Mouse (Mus musculus) spleen, adult 2 months (tissue): ENCODE results near the gene Ugt1a10. TPM values are rescaled to one million over a fixed set of nuclear protein-coding genes. Genes with fewer than 3 reads are reported as not detected.
"Not testable (repeated sequence)": the region's sequence is repeated elsewhere in the genome, so short reads cannot be mapped to it uniquely, and the experiment has no call there.

Source experiments
- DNase-seq, 2 experiments: peaks; one replicate each; pipeline versions ENCODE4 v3.0.0 to v3.0.0-alpha.2; 2012 to 2021; ENCODE audit warnings: low spot score in 2 of 2, low read depth in 1 of 2
- H3K27ac ChIP-seq: fragments of 200-500 bp; 2 replicates; pipeline ENCODE4 v1.5.1; 2012; ENCODE audit warnings: low read length, inconsistent platforms; ENCODE audit not compliant: insufficient read depth
- H3K27me3 ChIP-seq: fragments of 200-500 bp; 2 replicates; pipeline ENCODE4 v1.6.1; 2012; ENCODE audit warnings: mild to moderate bottlenecking, moderate library complexity, low read length, inconsistent platforms; ENCODE audit not compliant: control insufficient read depth, insufficient read depth
- H3K36me3 ChIP-seq: fragments of 200-500 bp; 2 replicates; pipeline ENCODE4 v1.6.1; 2012; ENCODE audit warnings: mild to moderate bottlenecking, low read length, inconsistent platforms; ENCODE audit not compliant: control insufficient read depth, insufficient read depth
- H3K4me1 ChIP-seq: fragments of 200-500 bp; 2 replicates; pipeline ENCODE4 v1.6.1; 2011; ENCODE audit warnings: inconsistent platforms; ENCODE audit not compliant: control insufficient read depth, insufficient read depth, insufficient read length
- H3K4me3 ChIP-seq: fragments of 200-500 bp; 2 replicates; pipeline ENCODE4 v1.5.1; 2011; ENCODE audit warnings: mild to moderate bottlenecking, inconsistent platforms; ENCODE audit not compliant: insufficient read depth, insufficient read length; ENCODE audit errors: extremely low read depth
- CTCF ChIP-seq: fragments of 200-500 bp; IDR thresholded peaks from 2 replicates; pipeline ENCODE4 v1.5.1; 2011; ENCODE audit warnings: mild to moderate bottlenecking, inconsistent platforms; ENCODE audit not compliant: insufficient read depth, insufficient read length, insufficient replicate concordance; ENCODE audit errors: extremely low read depth
- POLR2A ChIP-seq: fragments of 200-500 bp; IDR thresholded peaks from 2 replicates; pipeline ENCODE4 v1.6.1; 2011; ENCODE audit warnings: low read depth, low read length, inconsistent platforms
- WGBS: fragments of 180-500 bp; shearing (Covaris S2); methylation state at CpG from one replicate; pipeline ENCODE4 v1.1.7; 2018; 5-methylcytosine and 5-hydroxymethylcytosine counted together
- polyA plus RNA-seq: library from polyadenylated mRNA; depleted of rRNA; stranded (reverse); fragments of >200 nt; gene quantifications from 2 replicates; pipeline ENCODE4 v1.2.3, GENCODE M21; 2012

The Ugt1a10 gene
- polyA plus RNA-seq, 1 experiment, result not detected

DNA sequence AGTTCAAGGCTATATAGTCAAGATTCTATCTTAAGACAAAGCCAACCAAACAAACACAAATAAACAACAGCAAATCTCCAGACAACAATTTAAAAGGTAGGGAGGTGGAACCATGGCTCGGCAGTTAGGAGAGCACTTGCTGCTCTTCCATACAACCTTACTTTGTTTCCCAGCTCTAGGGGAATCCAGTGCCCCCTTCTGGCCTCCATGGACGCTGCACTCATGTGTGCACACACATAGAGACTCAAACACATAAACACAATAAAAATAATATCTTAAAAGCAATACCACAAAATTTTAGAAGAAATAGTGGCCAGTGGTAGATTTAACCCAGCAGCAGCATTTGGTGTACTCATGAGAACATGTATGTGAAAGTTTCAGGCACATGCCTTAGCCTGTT, 162.0 kb downstream of the Ugt1a10 start:
- Histone ChIP-seq H3K4me1 (no peaks in the 10 kb centered on the region), H3K4me3 (no peak overlapping the region), H3K27ac (no peak overlapping the region), H3K36me3 (no peaks in the 10 kb centered on the region), H3K27me3 (no peaks in the 10 kb centered on the region)
- TF ChIP-seq CTCF, result no peak
- no peak for TF ChIP-seq POLR2A
- WGBS, result 62% methylated on average over 2 of the region's 2 CpGs
- no peak for DNase-seq

DNA sequence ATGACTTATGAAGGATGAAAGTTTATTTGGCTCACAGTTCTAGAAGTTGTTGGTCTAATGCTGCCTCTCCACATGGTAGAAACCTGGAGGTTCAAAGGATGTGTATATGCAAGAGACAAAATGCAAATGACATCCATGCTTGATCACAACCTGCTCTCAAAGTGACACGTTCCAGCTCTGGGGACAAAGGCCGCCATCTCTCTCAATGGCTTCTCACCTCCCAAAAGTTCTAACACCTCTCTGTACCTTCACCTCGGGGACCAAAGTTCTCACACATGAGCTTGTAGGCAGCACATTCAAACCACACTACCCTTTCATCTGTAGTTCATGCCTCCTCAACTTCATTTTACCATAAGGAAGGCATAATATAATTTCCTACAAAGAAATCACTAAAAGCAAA, 162.4 kb downstream of the Ugt1a10 start:
- no peak overlapping the region for H3K27ac ChIP-seq
- no peak for TF ChIP-seq CTCF
- TF ChIP-seq POLR2A, result no peak
- H3K4me1 ChIP-seq, result no peaks in the 10 kb centered on the region
- peak in 1 of 2 experiments; percentile 3 for DNase-seq
- no peaks in the 10 kb centered on the region for H3K27me3 ChIP-seq
- H3K4me3 ChIP-seq, result no peak overlapping the region
- 36% methylated on average over 3 of the region's 3 CpGs for WGBS
- H3K36me3 ChIP-seq, result no peaks in the 10 kb centered on the region

DNA sequence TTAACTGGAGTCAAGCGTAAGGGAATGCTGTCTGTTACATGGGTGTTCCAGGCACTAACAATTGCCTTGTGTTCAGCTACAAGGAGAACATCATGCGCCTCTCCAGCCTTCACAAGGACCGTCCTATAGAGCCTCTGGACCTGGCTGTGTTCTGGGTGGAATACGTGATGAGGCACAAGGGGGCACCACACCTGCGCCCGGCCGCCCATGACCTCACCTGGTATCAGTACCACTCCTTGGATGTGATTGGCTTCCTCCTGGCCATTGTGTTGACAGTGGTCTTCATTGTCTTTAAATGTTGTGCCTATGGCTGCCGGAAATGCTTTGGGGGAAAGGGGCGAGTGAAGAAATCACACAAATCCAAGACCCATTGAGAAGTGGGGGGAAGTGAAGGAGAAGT, 162.9 kb downstream of the Ugt1a10 start:
- no peaks in the 10 kb centered on the region for H3K4me1 ChIP-seq
- H3K27ac ChIP-seq, result no peak overlapping the region
- H3K4me3 ChIP-seq, result no peak overlapping the region
- TF ChIP-seq POLR2A, result no peak
- TF ChIP-seq CTCF, result no peak
- H3K27me3 ChIP-seq, result no peaks in the 10 kb centered on the region
- no peaks in the 10 kb centered on the region for H3K36me3 ChIP-seq
- WGBS, result 74% methylated on average over 9 of the region's 9 CpGs
- no peak for DNase-seq

DNA sequence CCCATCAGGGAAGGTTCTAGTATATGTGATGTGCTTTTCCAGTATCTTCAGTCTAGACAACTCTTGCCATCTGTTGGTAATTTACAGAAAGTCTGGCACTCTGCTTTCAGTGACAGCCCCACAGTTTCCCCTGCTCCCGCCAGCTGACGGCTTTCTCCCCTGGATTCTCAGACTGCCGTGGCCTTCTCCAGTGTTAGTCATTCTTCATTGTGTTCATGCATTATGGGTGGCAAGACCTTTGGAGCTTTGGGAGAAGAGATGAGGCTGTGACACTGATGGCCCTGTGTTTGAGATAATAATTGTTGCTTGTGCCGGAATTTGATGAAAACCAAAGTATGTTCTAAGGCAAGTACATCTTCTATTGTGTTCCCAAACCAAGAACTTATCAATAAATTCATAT, 163.4 kb downstream of the Ugt1a10 start:
- H3K27ac ChIP-seq, result no peak overlapping the region
- no peaks in the 10 kb centered on the region for H3K36me3 ChIP-seq
- 53% methylated on average over 4 of the region's 4 CpGs for WGBS
- no peaks in the 10 kb centered on the region for H3K4me1 ChIP-seq
- TF ChIP-seq POLR2A, result no peak
- no peak for TF ChIP-seq CTCF
- no peak overlapping the region for H3K4me3 ChIP-seq
- no peak for DNase-seq
- H3K27me3 ChIP-seq, result no peaks in the 10 kb centered on the region

DNA sequence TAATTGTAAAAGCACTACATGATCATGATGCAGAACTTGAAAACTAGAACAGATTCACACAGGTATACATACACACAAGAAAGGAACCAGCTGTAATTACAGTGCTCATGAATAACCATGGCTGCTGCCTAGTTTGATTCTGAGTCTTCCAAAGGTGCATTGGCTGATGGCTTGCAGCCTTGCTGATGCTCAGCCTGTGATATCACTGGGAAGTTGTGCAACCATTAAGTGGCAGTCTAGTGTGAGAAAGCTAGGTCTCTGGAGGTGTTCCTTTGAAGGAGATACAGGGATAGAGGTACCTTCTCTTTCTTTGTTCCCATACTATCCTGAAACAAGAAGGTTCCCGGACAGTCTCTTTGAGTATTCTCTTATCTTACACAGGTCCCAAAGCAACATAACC, 163.9 kb downstream of the Ugt1a10 start:
- DNase-seq, result no peak
- no peak overlapping the region for H3K27ac ChIP-seq
- WGBS, result 16% methylated on average over 1 of the region's 1 CpGs
- no peaks in the 10 kb centered on the region for H3K27me3 ChIP-seq
- no peaks in the 10 kb centered on the region for H3K36me3 ChIP-seq
- H3K4me1 ChIP-seq, result no peaks in the 10 kb centered on the region
- no peak for TF ChIP-seq POLR2A
- TF ChIP-seq CTCF, result no peak
- H3K4me3 ChIP-seq, result no peak overlapping the region

DNA sequence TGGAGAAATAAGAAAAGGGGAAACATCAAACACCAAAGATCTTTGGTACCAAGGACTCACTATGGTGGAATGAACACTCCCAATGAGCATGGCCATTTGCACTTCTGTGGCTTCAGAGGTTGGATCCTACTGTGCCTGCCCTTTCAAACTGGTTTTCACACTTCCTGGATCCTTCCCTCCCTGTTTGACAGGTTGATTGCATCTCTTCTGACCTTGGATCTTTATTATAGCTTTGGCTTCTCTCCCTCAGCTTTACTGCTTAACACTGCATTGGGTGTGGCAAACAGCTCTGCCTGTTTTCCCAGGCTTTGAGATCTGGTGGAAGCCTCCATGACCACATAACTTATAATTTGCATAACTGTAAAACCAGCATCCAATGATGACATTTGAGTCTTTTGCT, 165.1 kb downstream of the Ugt1a10 start:
- TF ChIP-seq POLR2A (no peak), CTCF (no peak)
- H3K36me3 ChIP-seq, result no peaks in the 10 kb centered on the region
- no peak overlapping the region for H3K27ac ChIP-seq
- no peak for DNase-seq
- no peaks in the 10 kb centered on the region for H3K4me1 ChIP-seq
- no peaks in the 10 kb centered on the region for H3K27me3 ChIP-seq
- no peak overlapping the region for H3K4me3 ChIP-seq

DNA sequence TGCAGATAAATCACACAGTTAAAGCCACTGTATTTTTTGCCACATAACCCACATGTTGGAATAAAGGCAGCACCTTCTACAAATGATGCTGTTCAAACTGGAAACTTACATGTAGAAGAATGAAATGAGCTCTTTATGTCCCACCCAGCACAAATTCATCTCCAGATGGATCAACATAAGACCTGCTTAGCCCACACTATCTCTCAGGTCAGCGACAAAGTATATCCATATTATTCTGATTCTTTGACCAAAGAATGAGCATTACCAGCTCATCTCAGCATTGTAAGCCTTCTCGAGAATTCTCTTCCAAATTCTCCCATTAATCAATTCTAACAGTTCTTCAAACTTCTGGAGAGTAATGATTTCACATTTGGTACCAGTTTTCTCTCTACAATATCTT, 167.0 kb downstream of the Ugt1a10 start:
- H3K27ac ChIP-seq, result no peak overlapping the region
- 53% methylated on average over 2 of the region's 2 CpGs for WGBS
- no peaks in the 10 kb centered on the region for H3K36me3 ChIP-seq
- H3K4me1 ChIP-seq, result no peaks in the 10 kb centered on the region
- DNase-seq, result no peak
- no peak for TF ChIP-seq POLR2A
- TF ChIP-seq CTCF, result no peak
- no peaks in the 10 kb centered on the region for H3K27me3 ChIP-seq
- H3K4me3 ChIP-seq, result no peak overlapping the region

DNA sequence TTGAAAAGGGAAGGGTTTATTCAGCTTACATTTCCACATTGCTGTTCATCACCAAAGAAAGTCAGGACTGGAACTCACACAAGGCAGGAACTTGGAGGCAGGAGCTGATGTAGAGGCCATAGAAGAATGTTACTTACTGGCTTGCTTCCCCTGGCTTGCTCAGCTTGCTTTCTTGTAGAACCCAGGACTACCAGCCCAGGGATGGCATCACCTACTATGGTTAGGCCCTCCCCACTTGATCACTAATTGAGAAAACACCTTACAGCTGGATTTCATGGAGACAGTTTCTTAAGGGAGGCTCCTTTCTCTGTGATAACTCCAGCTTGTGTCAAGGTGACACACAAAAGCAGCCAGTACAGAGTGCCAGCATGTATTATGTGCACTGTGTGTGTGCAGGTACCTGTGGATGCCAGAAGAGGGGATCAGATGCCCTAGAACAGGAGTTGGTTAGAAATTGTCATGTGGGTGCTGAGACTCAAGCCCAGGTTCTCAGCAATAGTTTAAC, 167.9 kb downstream of the Ugt1a10 start:
- not testable (repeated sequence) for H3K4me1 ChIP-seq, H3K36me3 ChIP-seq, H3K27me3 ChIP-seq, H3K4me3 ChIP-seq, DNase-seq, H3K27ac ChIP-seq
